Mouse (Mus musculus) embryonic fibroblast, embryonic 13.5 days (primary cell): ENCODE measurements around the gene Plekhg4. TPM values are rescaled to one million over a fixed set of nuclear protein-coding genes. Genes with fewer than 3 reads are reported as not detected.

Experiments used
- H3K27ac ChIP-seq: 2 replicates; pipeline ENCODE4 v1.5.1; 2012; ENCODE audit warnings: low read length, control low read depth, inconsistent platforms; ENCODE audit not compliant: insufficient read depth
- H3K4me1 ChIP-seq: 2 replicates; pipeline ENCODE4 v1.6.1; 2011; ENCODE audit warnings: low read length; ENCODE audit not compliant: control insufficient read depth, insufficient read depth
- H3K4me3 ChIP-seq: 2 replicates; pipeline ENCODE4 v1.5.1; 2011; ENCODE audit warnings: mild to moderate bottlenecking, control low read depth, low read length; ENCODE audit not compliant: insufficient read depth
- CTCF ChIP-seq: IDR thresholded peaks from 2 replicates; pipeline ENCODE4 v1.5.1; 2011; ENCODE audit warnings: mild to moderate bottlenecking, control low read depth, low read length, moderate library complexity, borderline replicate concordance; ENCODE audit not compliant: insufficient read depth
- POLR2A ChIP-seq: IDR thresholded peaks from 2 replicates; pipeline ENCODE4 v1.6.1; 2011; ENCODE audit warnings: low read depth, mild to moderate bottlenecking, control low read depth, low read length, moderate library complexity
- polyA plus RNA-seq: library from polyadenylated mRNA; stranded (reverse); fragments of >200 nt; gene quantifications from 2 replicates; pipeline ENCODE4 v1.2.4, GENCODE M21; 2011; ENCODE audit warnings: low read depth; ENCODE audit not compliant: missing spikeins, insufficient read length

Gene Plekhg4
- polyA plus RNA-seq, result 3.7 and 3.9 TPM in 2 replicates

GRCm38 (mm10) chr8:105373032-105373431 is at the start of gene Plekhg4:
TSS of gene Plekhg4 (plus strand) at chr8:105373274.
- Histone ChIP-seq H3K27ac (peak within 1 kb of the TSS; percentile 80), H3K4me3 (no peak within 1 kb of the TSS), H3K4me1 (peaks cover 10% of the 10 kb centered on the region)
- TF ChIP-seq CTCF (no peak), POLR2A (no peak; the same call in 1 of the 2 replicates)

GRCm38 (mm10) chr8:105325641-105326093 is 47.4 kb upstream of the Plekhg4 start:
- no peak overlapping the region for H3K27ac ChIP-seq
- TF ChIP-seq POLR2A, result no peak
- TF ChIP-seq CTCF, result no peak
- H3K4me3 ChIP-seq, result peak overlapping the region; percentile 65
- peaks cover 3% of the 10 kb centered on the region; the same call in 1 of the 2 replicates for H3K4me1 ChIP-seq

- peak within 1 kb of the TSS; percentile 65 for H3K4me3 ChIP-seq
- TF ChIP-seq POLR2A (peak; percentile 99), CTCF (peak; percentile 51; the same call in 1 of the 2 replicates)
- H3K27ac ChIP-seq, result peak within 1 kb of the TSS; percentile 74
- peaks cover 3% of the 10 kb centered on the region; the same call in 1 of the 2 replicates for H3K4me1 ChIP-seq
Observed at GRCm38 (mm10) chr8:105326141-105326672, 46.9 kb upstream of the Plekhg4 start, which contains the start of the genes Lrrc29 and Tmem208. TSS of gene Lrrc29 (minus strand) at chr8:105326278. TSS of gene Tmem208 (plus strand) at chr8:105326354.

- Histone ChIP-seq H3K4me3 (peak overlapping the region; percentile 60), H3K4me1 (peaks cover 3% of the 10 kb centered on the region; the same call in 1 of the 2 replicates), H3K27ac (peak overlapping the region; percentile 74; the same call in 1 of the 2 replicates)
- TF ChIP-seq CTCF (no peak), POLR2A (no peak)
Observed at GRCm38 (mm10) chr8:105326968-105327367, 46.1 kb upstream of the Plekhg4 start.

- H3K4me1 ChIP-seq, result peaks cover 3% of the 10 kb centered on the region; the same call in 1 of the 2 replicates
- TF ChIP-seq CTCF (no peak), POLR2A (no peak)
- H3K4me3 ChIP-seq, result no peak overlapping the region
- H3K27ac ChIP-seq, result no peak overlapping the region
Observed at GRCm38 (mm10) chr8:105330325-105330724, 42.7 kb upstream of the Plekhg4 start.

GRCm38 (mm10) chr8:105331469-105331868 is 41.6 kb upstream of the Plekhg4 start:
- Histone ChIP-seq H3K27ac (no peak overlapping the region), H3K4me1 (peaks cover 3% of the 10 kb centered on the region; the same call in 1 of the 2 replicates), H3K4me3 (no peak overlapping the region)
- TF ChIP-seq POLR2A (no peak), CTCF (no peak)

- Histone ChIP-seq H3K4me1 (peaks cover 3% of the 10 kb centered on the region; the same call in 1 of the 2 replicates), H3K27ac (no peak overlapping the region), H3K4me3 (no peak overlapping the region)
- no peak for TF ChIP-seq CTCF
- TF ChIP-seq POLR2A, result no peak
Observed at GRCm38 (mm10) chr8:105331931-105332330, 41.1 kb upstream of the Plekhg4 start.

- Histone ChIP-seq H3K27ac (no peak overlapping the region), H3K4me3 (no peak overlapping the region), H3K4me1 (peaks cover under 1% of the 10 kb centered on the region; the same call in 1 of the 2 replicates)
- TF ChIP-seq POLR2A (no peak), CTCF (no peak)
Observed at GRCm38 (mm10) chr8:105332523-105332922, 40.6 kb upstream of the Plekhg4 start.

- Histone ChIP-seq H3K27ac (no peak overlapping the region), H3K4me1 (peaks cover 8% of the 10 kb centered on the region; the same call in 1 of the 2 replicates), H3K4me3 (no peak overlapping the region)
- TF ChIP-seq CTCF (no peak), POLR2A (no peak)
Observed at GRCm38 (mm10) chr8:105336373-105337130, 36.5 kb upstream of the Plekhg4 start.
